Mouse (Mus musculus) liver, embryonic 14.5 days (tissue): Measurements from ENCODE around the gene Pigv.

Source experiments
- CTCF ChIP-seq: IDR thresholded peaks from 2 replicates; pipeline ENCODE4 v1.5.1; 2016; ENCODE audit warnings: antibody characterized with exemption, low read depth, control low read depth
- EP300 ChIP-seq: IDR thresholded peaks from 2 replicates; pipeline ENCODE4 v1.6.1; 2016; ENCODE audit warnings: antibody characterized with exemption, low read depth

GRCm38 (mm10) chr4:133614274-133614761, 58.1 kb downstream of the Pigv start:
- TF ChIP-seq CTCF (no peak), EP300 (no peak)
